Mouse (Mus musculus): ENCODE measurements around the gene Foxo1.

Foxo1 gene

DNA sequence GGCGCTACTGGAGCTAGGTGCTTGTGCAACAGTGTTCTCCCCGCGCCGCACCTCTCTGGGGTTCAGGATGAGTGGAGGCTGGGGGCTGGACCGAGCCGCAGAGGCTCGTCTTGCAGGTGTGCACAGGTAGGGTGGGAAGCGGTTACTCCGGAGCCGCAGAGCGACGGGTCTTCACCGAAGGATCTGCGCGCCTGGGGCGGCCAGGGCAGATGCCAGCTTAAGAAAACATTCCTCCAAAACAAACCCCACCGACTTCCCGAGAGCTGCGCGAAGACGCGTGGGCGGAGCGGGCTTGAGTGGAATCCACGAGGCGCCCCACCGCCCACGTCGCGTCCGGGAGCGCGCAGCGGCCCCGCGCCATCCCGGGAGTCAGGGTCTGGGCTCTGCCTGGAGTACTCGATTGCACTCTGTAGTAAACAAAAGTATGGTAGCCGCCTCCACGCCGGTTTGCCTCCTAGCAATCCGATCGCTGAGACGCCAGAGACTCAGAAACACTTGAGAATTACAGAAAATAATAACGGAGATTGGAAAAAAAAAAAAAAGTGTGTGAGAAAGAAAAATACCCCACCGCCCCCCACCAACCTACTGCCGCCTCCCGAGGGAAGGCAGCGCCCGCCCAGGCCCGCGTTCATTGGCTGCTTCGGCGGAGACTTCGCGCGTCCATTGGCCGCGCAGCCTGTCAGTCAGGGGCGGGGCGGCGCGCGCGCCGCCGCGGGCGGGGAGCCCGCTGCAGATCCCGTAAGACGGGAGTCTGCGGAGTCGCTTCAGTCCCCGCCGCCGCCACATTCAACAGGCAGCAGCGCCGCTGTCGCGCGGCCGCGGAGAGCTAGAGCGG lies at the start of gene Foxo1:
Gene Foxo1 (plus strand): TSS at position 685 of the 835 bp plus-strand sequence.
- DNase-seq (ENCODE audit: low read depth in 2 of 2, low spot score in 2 of 2), result peak; percentile 75 to 78

DNA sequence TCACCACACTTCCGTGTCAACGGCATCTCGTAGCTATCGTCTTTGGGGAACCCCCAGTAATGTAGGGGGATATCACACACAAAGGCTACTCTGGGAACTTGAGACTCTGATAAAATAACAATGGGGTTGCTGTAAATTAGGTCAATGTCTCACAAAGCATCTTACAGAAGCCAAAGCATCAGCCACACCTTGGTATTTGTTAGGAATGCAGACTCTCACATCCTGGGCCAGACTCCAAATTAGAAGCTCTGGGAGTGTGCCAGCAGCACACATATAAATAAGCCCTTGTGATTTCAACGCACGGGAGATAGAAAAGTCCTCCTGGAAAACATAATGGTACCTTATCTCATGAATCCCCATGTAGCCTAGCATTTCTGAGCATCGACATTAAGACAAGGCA lies 49.3 kb upstream of the Foxo1 start:
- DNase-seq (ENCODE audit: low read depth in 2 of 2, low spot score in 2 of 2), result no peak

DNA sequence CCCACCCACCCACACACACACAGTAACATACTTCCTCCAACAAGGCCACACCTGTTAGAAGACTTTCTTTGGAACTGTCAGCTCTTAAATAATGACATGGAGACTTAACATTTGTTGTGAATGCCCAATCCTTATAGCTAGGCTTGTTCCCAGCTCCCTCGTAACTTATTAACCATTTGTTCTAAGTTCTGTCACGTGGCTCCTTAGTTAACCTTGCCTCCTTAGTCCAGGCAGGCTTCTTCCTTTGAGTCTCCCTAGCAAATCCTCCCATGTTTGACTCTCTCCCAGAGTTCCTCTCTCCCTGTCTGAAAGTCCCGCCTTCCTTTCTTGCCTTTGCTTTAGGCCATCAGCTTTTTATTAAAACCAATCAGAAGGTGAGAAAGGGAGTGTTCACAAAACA lies 47.1 kb upstream of the Foxo1 start:
- no peak for DNase-seq (ENCODE audit: low read depth in 2 of 2, low spot score in 2 of 2)

DNA sequence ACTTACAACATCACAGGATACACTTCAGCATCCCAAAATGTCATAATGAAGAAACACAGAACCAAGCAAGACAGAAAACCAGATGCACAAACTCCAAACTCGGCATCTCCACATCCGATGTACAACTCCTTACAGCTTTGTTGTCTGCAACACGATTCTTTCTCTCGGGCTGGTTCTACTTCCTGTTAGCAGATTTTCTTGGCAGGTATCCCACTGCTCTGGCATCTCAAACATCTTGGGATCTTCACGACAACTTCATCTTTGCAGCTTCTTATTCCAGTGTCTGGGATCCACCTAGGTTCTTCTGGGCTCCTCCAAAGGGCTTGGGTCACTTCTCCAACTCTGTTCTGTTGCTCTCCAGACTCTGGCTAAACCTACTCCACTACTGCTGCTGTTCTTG lies 46.2 kb upstream of the Foxo1 start:
- DNase-seq (ENCODE audit: low read depth in 2 of 2, low spot score in 2 of 2), result no peak

DNA sequence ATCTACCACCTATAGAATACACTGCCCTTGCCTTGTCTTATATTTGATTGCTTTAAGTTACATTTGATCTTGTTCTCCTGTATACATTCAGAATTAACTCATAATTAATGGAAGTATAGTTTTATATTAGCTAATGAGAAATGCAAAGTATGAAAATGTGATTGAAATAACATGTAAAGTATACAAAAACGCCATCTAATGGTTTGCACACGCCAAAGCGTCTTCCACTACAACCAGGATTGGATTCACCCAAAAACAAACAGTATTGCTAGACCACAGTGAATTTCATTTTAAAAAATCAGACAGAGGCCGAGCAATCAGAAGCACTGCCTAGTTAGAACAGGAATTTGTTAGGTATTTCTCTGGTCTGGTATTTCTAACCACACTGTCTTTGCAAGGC lies 31.6 kb upstream of the Foxo1 start:
- no peak for DNase-seq (ENCODE audit: low read depth in 2 of 2, low spot score in 2 of 2)

DNA sequence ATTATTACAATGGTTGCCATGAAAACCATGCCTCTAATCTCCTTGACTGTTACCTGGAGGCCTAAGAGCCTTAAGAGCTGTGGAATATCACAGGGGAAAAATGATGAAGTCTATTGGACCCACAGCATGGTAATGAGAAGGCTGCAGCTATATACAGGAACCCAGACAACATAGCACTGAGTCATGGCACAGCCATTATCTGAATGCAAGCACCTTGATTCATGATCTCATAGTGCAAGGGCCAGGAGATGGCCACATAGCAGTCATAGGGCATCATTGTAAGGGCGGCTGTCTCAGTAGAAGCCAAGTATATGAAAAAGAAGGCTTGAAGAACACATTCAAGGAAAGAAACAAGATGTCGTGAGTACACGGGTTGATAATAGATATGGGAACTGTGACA lies 31.0 kb upstream of the Foxo1 start:
- DNase-seq (ENCODE audit: low read depth in 2 of 2, low spot score in 2 of 2), result no peak

DNA sequence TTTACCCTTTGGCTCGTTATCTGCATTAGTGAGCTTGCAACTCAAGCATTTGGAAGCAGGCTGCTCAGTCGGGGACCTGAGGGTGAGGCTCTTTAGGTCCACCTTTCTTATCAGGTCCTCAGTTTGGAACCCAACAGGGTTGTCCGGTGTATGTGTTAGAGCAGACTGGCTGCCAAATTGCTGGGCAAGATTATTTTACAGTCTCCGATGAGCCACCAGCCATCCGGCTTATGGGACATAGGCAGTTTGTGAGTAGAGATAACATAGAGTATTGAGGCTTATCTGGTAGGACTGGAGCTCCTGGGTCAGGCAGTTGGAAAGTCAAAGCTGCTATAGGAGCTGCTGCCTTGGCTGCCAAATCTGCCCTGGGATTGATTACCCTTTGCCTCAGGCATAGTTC lies 27.1 kb upstream of the Foxo1 start:
- no peak for DNase-seq (ENCODE audit: low read depth in 2 of 2, low spot score in 2 of 2)

DNA sequence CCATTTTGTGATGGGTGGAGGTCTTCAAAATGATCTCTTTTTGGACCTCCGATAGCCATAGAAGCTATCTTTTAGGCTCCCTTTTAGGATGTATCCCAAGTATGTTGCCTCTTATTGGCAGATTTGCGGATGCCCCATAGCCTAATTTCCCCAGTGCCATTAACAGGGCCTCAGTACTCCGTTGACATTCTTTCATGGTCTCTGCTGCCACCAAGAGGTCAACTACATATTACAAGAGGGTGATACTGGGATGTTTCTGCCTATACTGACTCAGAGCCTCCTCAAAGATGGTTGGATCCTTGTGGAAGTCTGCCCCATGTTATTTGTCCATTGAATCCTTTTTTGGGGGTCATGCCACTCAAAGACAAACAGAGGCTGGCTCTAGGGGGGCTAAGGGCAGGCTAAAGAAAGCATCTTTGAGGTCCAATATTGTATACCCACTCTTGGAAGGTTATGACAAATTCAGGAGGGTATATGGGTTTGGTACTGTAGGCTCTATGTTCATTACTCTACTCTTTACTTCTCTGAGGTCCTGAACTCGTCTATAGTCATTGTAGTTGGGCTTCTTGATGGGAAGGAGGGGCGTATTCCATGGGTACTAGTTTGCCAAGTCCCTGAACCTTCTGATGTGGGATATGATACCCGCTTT lies 25.6 kb upstream of the Foxo1 start:
- DNase-seq (ENCODE audit: low read depth in 2 of 2, low spot score in 2 of 2), result peak; percentile 62 to 75

DNA sequence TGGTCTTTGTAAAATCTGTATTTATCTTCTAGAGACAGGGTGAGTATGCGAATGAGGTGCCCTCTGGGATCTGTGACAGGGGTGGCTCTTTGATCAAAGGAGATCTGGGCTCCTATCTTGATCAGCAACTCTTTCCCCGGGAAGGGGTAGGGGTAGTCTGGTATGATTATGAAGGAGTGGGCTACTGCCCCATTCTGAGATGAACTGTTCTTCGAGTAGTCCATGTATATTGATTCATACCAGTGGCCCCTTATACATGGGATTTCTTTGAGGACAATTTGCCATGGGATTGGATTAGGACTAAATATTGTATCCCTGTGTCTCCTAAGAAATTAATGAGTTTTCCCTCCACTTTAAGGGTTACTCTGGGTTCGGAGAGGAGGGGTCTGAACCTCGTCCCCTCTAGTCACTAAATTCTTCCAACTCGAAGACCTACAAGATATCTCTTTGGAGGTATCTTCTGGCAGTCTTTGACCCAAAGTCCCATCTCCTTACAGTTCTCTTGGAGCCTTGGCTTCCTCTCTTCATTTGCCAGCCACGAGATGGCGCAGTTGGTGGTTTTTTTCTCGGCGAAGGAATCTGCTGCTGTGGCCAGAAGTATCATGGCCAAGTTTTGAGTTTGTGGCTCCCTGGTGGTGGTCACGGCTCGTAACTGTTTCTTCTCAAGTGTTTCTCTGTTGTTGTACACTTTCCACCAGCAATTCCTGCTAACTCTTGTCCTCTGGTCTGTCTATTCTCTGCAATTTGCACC lies 24.7 kb upstream of the Foxo1 start:
- peak in 1 of 2 experiments; percentile 42 for DNase-seq (ENCODE audit: low read depth in 2 of 2, low spot score in 2 of 2)

DNA sequence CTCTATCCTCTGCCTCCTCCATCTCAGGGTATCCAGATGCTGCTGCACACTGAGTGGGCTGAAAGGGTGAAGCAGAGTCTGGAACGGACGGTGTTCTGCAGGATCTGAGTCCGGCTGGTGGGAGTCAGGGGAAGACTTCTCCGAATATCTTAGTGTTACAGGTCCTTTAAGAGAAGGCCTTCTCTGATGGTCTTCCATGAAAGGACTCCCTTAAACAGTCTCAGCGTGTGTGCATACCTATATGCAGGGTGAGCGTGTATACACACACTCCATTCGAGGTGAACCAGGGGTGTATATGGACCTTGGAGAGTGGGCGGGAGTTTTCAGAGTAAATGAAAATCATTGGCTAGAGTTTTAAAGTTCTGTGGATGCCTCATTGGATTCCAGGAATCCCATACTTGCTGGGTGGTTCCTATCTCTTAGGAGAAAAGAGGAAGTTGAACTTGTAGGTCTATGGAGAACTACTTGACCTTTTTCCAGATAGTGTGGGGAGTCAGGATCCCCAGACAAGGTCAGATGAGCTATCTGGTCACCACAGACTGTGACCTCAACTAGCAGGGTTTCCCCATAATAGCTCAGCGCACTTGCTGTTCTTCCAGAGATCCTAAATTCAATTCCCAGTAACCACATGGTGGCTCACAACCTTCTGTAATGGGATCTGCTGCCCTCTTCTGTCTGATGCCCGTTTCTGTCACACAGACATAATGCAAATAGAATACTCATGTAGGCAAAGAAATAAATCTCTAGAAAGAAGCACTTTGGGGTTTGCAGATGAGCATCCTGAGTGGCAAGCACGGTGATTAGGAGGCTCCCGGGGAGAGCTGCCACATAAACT lies 21.9 kb upstream of the Foxo1 start:
- DNase-seq (ENCODE audit: low read depth in 2 of 2, low spot score in 2 of 2), result no peak

DNA sequence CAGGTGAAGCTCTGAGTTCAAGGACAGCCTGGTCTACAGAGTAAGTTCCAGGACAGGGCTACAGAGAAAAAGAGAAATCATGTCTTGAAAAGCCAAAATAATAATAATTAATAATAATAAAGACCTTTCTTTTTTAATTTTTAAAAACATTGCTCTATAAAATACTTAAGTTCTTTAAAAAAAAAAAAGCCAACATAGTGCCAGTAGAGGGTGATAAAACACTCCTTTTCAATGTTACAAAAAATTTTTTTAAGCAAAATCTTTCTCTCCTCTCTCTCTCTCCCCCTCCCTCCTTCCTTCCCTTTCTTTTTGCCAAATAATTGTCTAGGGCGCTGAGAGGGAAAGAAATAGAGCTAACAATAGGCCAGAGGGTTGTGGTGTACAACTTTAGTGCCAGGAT lies 17.0 kb upstream of the Foxo1 start:
- no peak for DNase-seq (ENCODE audit: low read depth in 2 of 2, low spot score in 2 of 2)

DNA sequence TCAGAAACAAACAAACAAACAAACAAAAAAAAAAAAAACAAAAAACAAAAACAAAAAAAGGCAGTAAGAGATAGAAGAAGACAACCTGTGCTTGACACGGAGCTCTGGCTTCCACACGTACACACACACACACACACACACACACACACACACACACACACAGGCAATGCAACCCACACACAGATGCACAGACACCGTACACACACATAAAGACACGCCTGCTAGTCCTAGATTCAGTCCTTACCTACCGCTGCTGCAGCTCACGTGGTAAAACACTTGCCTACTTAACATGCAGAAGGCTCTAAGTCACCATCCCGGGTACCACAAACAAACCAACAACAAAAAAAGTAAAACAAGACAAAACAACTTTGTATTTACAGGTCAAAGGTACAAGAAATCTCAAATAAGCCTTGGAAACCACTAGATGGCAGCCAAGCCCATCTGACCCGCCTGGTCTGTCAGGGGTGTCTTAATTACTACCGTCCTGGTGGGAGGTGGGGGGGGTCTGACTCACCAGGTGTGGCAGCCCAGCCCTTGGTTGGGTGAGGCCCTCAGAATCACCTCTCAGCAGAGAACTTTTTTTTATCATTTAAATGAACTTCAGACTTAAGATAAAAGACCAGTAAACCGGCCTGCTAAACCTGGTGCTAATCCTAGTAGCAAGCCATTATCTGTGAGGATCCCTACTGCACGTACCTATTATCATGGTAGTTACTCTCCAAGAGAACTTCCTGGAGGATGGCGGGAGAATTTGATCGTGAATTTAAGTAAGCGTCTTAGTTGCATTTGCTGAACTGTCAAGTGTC lies 14.3 kb upstream of the Foxo1 start:
- peak in 1 of 2 experiments; percentile 29 for DNase-seq (ENCODE audit: low read depth in 2 of 2, low spot score in 2 of 2)

DNA sequence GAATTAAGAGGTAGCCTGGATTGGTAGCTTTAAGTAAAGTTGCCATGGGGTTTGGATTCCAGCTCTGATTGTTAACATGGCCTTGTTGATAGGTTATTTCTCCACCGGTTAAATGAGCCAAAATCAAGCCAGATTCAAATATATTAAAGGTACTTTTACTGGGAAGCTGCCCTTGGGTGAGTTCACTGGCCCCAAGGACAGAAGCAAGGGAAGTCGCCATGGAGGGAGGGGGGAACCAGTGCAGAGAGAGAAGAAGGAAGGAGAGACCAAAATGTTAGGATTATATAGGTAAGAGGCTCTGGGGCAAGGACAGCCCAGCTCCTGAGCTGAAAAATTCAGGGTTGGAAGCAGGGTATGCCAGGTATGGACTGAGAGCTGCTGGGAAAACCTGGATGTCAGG lies 13.6 kb upstream of the Foxo1 start:
- DNase-seq (ENCODE audit: low read depth in 2 of 2, low spot score in 2 of 2), result no peak

DNA sequence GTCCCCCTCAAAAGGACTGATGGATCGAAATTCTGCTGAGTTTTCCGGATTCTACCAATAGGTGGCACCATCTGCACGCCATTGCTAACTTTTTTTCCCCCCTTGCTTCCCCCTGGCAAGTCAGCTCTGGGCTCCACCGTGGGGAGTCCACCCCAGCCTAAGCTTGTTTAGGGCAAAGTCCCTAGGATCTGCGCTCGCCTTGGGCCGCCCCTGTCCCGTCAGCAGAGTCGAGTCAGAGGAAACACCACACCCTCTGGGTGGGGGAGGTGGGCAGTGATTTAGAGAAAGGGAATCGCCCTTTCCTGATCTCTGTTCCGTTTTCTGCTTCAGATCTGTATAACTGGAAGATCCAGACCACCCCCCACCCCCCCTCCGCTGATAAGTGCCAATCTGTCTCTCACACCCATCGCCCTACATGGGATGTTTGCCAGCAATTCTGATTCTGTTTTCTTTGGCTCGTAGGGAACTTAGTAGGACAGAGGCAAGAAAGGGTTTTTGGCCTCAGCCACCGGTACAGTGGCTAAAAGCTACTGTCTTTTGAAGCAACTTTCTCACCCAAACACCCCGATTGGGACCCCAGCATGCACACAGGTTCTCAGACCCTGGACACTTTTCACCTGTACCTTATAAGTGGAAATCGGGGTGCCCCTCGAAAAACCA lies 10.2 kb upstream of the Foxo1 start:
- peak; percentile 62 to 67 for DNase-seq (ENCODE audit: low read depth in 2 of 2, low spot score in 2 of 2)

DNA sequence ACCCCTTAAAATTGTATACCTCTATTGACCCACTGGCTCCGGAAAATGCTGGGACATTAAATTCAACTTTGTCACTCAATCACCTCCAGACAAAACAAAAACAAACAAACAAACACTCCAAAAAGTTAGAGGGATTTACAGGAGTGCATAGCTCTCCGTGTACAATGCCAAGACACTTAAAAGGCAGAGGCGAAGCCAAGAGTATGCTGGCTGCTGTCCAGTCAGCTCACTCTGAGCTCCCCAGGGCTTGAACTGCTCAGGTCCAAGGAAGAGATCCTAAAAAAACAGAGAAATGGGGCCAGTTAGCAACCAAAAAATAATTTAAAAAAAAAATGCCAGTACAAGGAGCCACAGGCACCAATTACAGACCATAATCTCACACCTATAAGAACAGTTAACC lies 9.6 kb upstream of the Foxo1 start:
- no peak for DNase-seq (ENCODE audit: low read depth in 2 of 2, low spot score in 2 of 2)

DNA sequence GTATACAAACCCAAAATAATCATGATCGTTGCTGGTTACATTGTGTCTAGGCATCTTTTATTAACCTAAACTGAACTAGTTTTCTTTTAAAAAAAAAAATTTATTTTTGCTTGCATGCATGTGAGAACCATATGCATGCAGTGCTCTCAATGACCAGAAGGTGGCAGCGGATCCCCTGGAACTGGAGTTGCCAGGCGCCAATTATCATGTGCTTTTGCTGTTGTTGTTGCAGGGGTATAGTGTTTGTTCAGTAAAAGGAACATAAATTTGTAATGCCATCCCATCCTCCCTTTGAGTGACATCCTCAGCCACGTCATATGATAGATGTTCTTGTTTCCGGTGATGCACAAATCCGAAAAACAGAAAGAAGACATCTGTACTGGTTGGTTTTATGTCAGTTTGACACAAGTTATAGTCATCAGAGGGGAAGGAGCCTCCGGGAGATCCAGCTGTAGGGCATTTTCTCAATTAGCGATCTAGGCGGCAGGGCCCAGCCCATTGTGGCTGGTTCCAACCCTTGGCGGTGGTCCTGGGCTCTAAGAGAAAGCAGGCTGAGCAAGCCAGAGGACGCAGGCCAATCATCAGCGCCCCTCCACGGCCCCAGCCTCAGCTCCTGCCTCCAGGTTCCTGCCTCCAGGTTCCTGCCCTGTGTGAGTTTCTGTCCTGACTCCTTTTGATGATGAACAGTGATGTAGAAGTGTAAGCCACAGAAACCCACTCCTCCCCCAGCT lies 5.5 kb upstream of the Foxo1 start:
- DNase-seq (ENCODE audit: low read depth in 2 of 2, low spot score in 2 of 2), result peak; percentile 75 to 87

DNA sequence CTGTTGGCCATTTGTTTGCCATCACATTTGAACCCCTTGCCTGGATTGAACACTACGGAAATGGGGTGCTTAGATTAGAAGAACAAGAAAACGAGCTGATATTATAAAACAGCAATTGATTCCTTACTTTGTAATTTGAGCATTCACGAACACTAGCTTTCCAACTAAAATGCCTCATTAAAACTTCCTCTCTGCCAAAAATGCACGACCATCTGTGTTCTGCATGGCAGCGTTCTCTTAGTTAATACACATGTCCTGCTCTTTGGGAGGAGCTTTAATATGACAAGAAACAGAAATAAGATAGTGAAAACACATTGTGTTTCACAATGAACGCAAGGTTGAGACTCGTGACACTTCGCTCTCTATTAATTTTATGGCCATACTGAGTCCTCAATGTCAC lies 3.8 kb upstream of the Foxo1 start:
- no peak for DNase-seq (ENCODE audit: low read depth in 2 of 2, low spot score in 2 of 2)

DNA sequence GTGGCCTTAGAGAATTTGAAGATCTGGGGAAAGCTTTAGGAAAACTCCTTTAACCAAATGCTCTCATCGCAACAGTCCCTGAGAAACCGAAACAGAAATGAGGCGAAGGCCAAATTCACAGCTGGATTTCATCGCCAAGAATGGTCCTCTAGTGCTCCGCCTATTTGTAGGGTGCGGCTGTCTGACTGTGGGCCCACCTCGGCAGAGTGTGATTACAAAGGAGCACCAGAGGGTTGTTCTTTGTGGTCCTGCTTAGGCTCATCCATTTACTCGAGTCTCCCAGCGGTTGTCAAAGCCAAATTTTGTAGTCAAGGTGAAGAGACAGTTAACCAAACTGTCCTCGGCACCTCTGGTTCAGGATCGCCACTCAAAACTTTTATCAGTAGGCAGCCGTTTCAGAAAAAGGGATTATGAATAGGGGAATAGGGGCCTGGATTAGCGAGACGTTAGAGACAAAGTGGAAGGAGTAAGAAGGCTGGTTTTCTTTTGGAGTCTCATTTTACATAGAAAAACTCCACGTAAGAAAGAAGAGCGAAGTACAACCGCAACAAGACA lies 1.5 kb upstream of the Foxo1 start:
- no peak for DNase-seq (ENCODE audit: low read depth in 2 of 2, low spot score in 2 of 2)

DNA sequence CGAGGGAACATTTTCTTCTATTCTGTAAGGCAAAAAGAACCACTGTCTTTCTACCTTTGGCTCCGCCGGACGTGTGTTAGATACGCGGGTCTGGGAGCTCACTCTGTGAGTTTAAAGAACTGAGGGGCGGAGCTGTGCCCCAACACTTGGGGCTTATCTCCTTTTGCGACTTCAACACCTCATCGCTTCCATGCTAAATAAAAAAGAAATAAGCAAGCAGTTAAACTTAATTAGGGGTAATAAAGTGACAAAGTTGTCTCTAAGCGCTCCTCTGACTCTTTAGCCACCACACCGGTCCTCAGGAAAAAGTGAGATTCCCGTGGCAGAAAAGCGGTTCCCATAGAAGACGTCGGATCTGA lies 864 bp upstream of the Foxo1 start:
- DNase-seq (ENCODE audit: low read depth in 2 of 2, low spot score in 2 of 2), result peak in 1 of 2 experiments; percentile 44

Measured in CD8-positive naive resting alpha-beta T cell, adult 2 months (primary cell).